Mouse (Mus musculus) kidney, postnatal 0 days (tissue): ENCODE data around the gene Sohlh1. TPM values are rescaled to one million over a fixed set of nuclear protein-coding genes. Genes with fewer than 3 reads are reported as not detected.

Source experiments
- ATAC-seq: fragments of 200-750 bp; cut with Nextera tagmentation; replicated peaks from 2 replicates; pipeline ENCODE4 v1.8.0; 2017; ENCODE audit warnings: low read depth, moderate number of reproducible peaks, moderate TSS enrichment, moderate library complexity; ENCODE audit not compliant: low FRiP score
- DNase-seq: peaks from one replicate; pipeline ENCODE4 v3.0.0-alpha.2; 2016; ENCODE audit warnings: low spot score
- H3K27ac ChIP-seq: fragments of 300-500 bp; sonication (generic); 2 replicates; pipeline ENCODE4 v1.5.1; 2014; ENCODE audit warnings: mild to moderate bottlenecking
- H3K27me3 ChIP-seq: fragments of 300-500 bp; sonication (generic); 2 replicates; pipeline ENCODE4 v1.6.1; 2014; ENCODE audit warnings: low read length, mixed read lengths; ENCODE audit not compliant: insufficient read depth
- H3K36me3 ChIP-seq: fragments of 300-500 bp; sonication (generic); 2 replicates; pipeline ENCODE4 v1.6.1; 2014; ENCODE audit warnings: low read length, mixed read lengths; ENCODE audit not compliant: insufficient read depth
- H3K4me1 ChIP-seq: fragments of 300-500 bp; sonication (generic); replicated peaks from 2 replicates; pipeline ENCODE4 v1.6.1; 2014; ENCODE audit warnings: antibody characterized with exemption, low read length, mixed read lengths; ENCODE audit not compliant: insufficient read depth
- H3K4me2 ChIP-seq: fragments of 300-500 bp; sonication (generic); 2 replicates; pipeline ENCODE4 v1.6.1; 2014; ENCODE audit warnings: mild to moderate bottlenecking, low read length, moderate library complexity, mixed read lengths
- H3K4me3 ChIP-seq: fragments of 300-500 bp; sonication (generic); replicated peaks from 2 replicates; pipeline ENCODE4 v1.5.1; 2014; ENCODE audit warnings: low read depth, low read length
- H3K9ac ChIP-seq: fragments of 300-500 bp; sonication (generic); 2 replicates; pipeline ENCODE4 v1.6.1; 2014; ENCODE audit warnings: low read depth, low read length
- H3K9me3 ChIP-seq: fragments of 300-500 bp; sonication (generic); replicated peaks from 2 replicates; pipeline ENCODE4 v1.6.1; 2016; ENCODE audit warnings: low read length, inconsistent platforms, mixed read lengths
- CTCF ChIP-seq: IDR thresholded peaks from 2 replicates; pipeline ENCODE4 v1.5.1; 2016; ENCODE audit warnings: antibody characterized with exemption, low read depth, mild to moderate bottlenecking, moderate library complexity
- WGBS: fragments of 180-500 bp; shearing (Covaris S2); extraction: QIAGEN DNeasy Blood & Tissue Kit; methylation state at CpG from one replicate; pipeline ENCODE4 v1.1.7; 2014; 5-methylcytosine and 5-hydroxymethylcytosine counted together
- polyA plus RNA-seq: library from polyadenylated mRNA; unstranded; fragments of >200 nt; fragmentation: Nextera tagmentation; extraction: Ambion mirVana; gene quantifications from 2 replicates; pipeline ENCODE4 v1.2.1, GENCODE M21; 2015

Sohlh1 gene
- polyA plus RNA-seq, 1 experiment from 2014 or later, result not detected

- Histone ChIP-seq H3K9ac (no peak overlapping the region), H3K27ac (no peak overlapping the region), H3K27me3 (no peaks in the 10 kb centered on the region), H3K9me3 (no peaks in the 10 kb centered on the region), H3K4me1 (no peaks in the 10 kb centered on the region), H3K4me3 (no peak overlapping the region), H3K4me2 (no peak overlapping the region), H3K36me3 (no peaks in the 10 kb centered on the region)
- no peak for TF ChIP-seq CTCF
- DNase-seq (no peak), ATAC-seq (no peak)
- WGBS, result 33% methylated on average over 2 of the region's 2 CpGs
Measured at GRCm38 (mm10) chr2:25797635-25798034, 49.4 kb downstream of the Sohlh1 start.

Other genes starting within 250 kb of the Sohlh1 start
- 45.6 and 56.9 TPM in 2 replicates for gene Rabl6, start 238.7 kb downstream of the Sohlh1 start, polyA plus RNA-seq
- 0.32 and 0.34 TPM in 2 replicates for gene Ccdc183, start 229.6 kb downstream of the Sohlh1 start, polyA plus RNA-seq
- 41.7 and 43.8 TPM in 2 replicates for gene Tmem141, start 225.2 kb downstream of the Sohlh1 start, polyA plus RNA-seq
- gene Fcna, start 219.2 kb downstream of the Sohlh1 start, polyA plus RNA-seq, result 1.7 and 2.2 TPM in 2 replicates
- not detected in 2 replicates for gene Lcn8, start 194.1 kb downstream of the Sohlh1 start, polyA plus RNA-seq
- gene Lcn5, start 189.3 kb downstream of the Sohlh1 start, polyA plus RNA-seq, result not detected in 2 replicates
- not detected in 2 replicates for gene Lcn6, start 170.5 kb downstream of the Sohlh1 start, polyA plus RNA-seq
- not detected in 2 replicates for gene Lcn10, start 164.5 kb downstream of the Sohlh1 start, polyA plus RNA-seq
- gene Obp2a, start 147.2 kb downstream of the Sohlh1 start, polyA plus RNA-seq, result 0.37 TPM in 1 of 2 replicates, not detected in the other
- gene Bmyc, start 140.5 kb downstream of the Sohlh1 start, polyA plus RNA-seq, result 94.1 and 94.6 TPM in 2 replicates
- not detected in 2 replicates for gene Obp2b, start 110.2 kb downstream of the Sohlh1 start, polyA plus RNA-seq
- gene Lcn3, start 81.7 kb downstream of the Sohlh1 start, polyA plus RNA-seq, result not detected in 2 replicates
- not detected in 2 replicates for gene Lcn11, start 70.2 kb downstream of the Sohlh1 start, polyA plus RNA-seq
- gene Gm13539, start 65.0 kb downstream of the Sohlh1 start, polyA plus RNA-seq, result not detected in 2 replicates
- gene Glt6d1, start 31.4 kb downstream of the Sohlh1 start, polyA plus RNA-seq, result not detected in 2 replicates
- gene Lcn9, start 24.1 kb downstream of the Sohlh1 start, polyA plus RNA-seq, result not detected in 2 replicates
- 0.18 and 0.24 TPM in 2 replicates for gene Kcnt1, start 16.5 kb upstream of the Sohlh1 start, polyA plus RNA-seq
- 9.1 and 14.2 TPM in 2 replicates for gene Camsap1, start 136.0 kb upstream of the Sohlh1 start, polyA plus RNA-seq
- gene Ubac1, start 174.5 kb upstream of the Sohlh1 start, polyA plus RNA-seq, result 77.2 and 82.3 TPM in 2 replicates